Mouse (Mus musculus) heart, postnatal 14 days (tissue): ENCODE measurements around the gene Olfr149. TPM values are rescaled to one million over a fixed set of nuclear protein-coding genes. Genes with fewer than 3 reads are reported as not detected.
"Not testable (repeated sequence)": the region's sequence is repeated elsewhere in the genome, so short reads cannot be mapped to it uniquely, and the experiment has no call there.

Source experiments
- DNase-seq, 2 experiments: peaks; one replicate each; pipeline ENCODE4 v3.0.0; 2021 to 2022
- intact Hi-C: fragments of 180-260 bp; cut with DNase I; formaldehyde crosslinking; loops from one replicate; pipeline ENCODE4 v1.15.1; 2025
- long read RNA-seq, 2 experiments: library from polyadenylated mRNA; stranded (forward); transcript quantifications; one replicate each; pipeline ENCODE4 v2.0.0; 2021
- total RNA-seq, 2 experiments: library from RNA; stranded (reverse); gene quantifications; 2 replicates each; pipeline ENCODE4 v1.2.3; 2021

Olfr149 gene
- not detected for total RNA-seq
- long read RNA-seq, experiment 1: 0 reads
- long read RNA-seq, experiment 2: 0 reads

GRCm38 (mm10) chr9:39707017-39707416 lies at the start of gene Olfr149:
TSS of gene Olfr149 (minus strand) at chr9:39707117.
- intact Hi-C loops: no loop called here

DNA sequence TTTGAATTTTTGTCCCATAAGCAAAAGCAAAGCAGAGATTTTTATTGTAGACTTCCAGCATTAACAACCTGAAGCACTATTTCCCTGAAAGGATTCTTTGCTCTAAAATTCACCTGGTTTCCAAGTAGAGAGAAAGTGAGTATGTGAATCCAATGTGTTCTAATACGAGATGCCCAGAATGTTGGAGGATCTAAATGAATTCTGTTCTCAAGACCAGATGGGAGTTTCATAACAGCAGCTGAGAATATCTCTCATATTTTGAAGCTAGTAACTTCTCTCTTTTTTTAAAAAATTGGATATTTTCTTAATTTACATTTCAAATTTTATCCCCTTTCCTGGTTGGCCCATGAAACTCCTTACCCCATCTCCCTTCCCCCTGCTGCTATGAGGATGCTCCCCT lies 39.5 kb upstream of the Olfr149 start:
- DNase-seq: no peak
- intact Hi-C loops: no loop called here

More at GRCm38 (mm10) chr9:39707017-39707416, at the start of gene Olfr149:
- no peak for DNase-seq

DNA sequence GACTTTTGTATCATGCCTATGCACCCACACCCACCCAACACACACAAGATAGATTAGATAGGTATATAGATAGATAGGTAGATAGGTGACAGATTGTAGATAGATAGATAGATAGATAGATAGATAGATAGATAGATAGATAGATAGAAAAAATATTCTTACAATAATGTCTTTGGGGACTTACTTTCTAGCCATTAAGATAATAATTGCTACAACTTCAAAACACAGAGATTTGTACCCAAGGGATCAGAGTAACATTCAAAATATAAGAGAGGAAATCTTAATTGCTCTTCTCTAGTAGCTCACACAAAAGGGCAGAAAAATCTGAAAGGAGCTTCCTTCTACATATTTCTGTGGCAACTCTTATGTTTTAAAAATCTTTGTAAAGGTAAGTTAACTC lies 39.0 kb upstream of the Olfr149 start, which contains the start of gene Olfr967:
Gene Olfr967 (plus strand): TSS at position 301 of the 400 bp plus-strand sequence.
- intact Hi-C loops: no loop called here
- no peak for DNase-seq

- intact Hi-C loops: no loop called here
- DNase-seq: no peak
Observed at GRCm38 (mm10) chr9:39740741-39741140, 33.8 kb upstream of the Olfr149 start.

- intact Hi-C loops: no loop called here
- no peak for DNase-seq
Observed at GRCm38 (mm10) chr9:39730678-39731077, 23.8 kb upstream of the Olfr149 start, which contains the start of gene Olfr150. TSS of gene Olfr150 (plus strand) at chr9:39730978.

DNA sequence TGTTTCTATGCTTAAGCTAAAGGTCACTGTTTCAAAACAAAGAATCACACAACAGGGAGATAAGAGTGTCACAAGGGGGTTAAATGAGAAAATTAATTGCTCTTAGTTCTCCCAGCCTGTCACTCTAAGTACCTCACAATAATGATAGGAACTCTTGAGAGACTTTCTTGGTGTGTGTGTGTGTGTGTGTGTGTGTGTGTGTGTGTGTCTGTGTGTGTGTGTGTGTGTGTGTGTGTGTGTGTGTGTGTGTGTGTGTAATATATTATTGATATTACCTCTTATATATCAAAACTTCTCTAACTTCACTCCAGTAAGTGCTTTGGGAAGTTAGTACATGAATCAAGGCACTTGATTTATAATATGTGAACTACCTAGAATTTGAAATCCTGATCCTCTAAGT lies 4.1 kb upstream of the Olfr149 start, which contains the start of gene Olfr965:
Gene Olfr965 (plus strand): TSS at position 301 of the 400 bp plus-strand sequence.
- DNase-seq: no peak
- intact Hi-C loops: no loop called here

GRCm38 (mm10) chr9:39708958-39709357 lies 2.0 kb upstream of the Olfr149 start:
- intact Hi-C loops: no loop called here
- peak; percentile 25 to 48 for DNase-seq

DNA sequence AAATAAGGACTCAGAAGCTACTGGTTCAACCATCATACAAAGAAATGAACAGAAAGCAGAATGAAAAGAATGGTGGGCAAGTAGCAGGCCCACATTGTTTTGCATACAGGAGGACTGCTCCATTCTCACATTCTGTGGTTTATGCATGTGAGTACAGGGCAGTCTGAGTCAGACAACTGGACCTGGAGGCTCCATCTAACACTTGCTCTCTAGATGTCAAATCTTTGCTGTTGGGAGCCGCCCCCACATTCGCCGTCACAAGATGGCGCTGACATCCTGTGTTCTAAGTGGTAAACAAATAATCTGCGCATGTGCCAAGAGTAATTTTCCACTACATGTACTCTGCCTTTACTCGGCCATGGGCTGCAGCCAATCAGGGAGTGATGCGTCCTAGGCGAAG lies 5.8 kb downstream of the Olfr149 start:
- intact Hi-C loops, DNase-seq: not testable (repeated sequence)

DNA sequence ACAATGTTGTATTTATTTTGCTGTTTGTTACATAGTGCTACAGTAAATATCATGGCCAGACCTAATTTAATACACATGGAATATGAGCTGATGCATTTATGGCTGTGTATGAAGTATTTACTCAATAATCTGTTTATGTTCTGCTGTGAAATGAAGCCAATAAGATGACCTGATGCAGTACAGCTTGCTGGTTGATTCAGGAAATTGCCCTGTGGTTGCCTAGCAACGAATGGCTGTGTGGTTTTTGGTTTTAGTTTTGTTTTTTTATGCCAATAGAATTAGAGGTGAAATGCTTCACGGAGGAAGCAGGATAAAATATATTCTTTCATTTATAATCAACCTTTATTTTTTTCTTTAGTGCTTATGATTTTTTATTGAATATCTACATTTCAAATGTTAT lies 27.6 kb downstream of the Olfr149 start:
- intact Hi-C loops: no loop called here

GRCm38 (mm10) chr9:39678557-39678956 lies 28.4 kb downstream of the Olfr149 start:
- DNase-seq: no peak
- intact Hi-C loops: no loop called here

More for the DNA sequence above, 27.6 kb downstream of the Olfr149 start:
- DNase-seq: no peak

- no peak for DNase-seq
- intact Hi-C loops: no loop called here
Observed at GRCm38 (mm10) chr9:39674820-39675219, 32.1 kb downstream of the Olfr149 start.

GRCm38 (mm10) chr9:39669723-39670122 lies 37.2 kb downstream of the Olfr149 start:
- no peak for DNase-seq
- intact Hi-C loops: no loop called here

DNA sequence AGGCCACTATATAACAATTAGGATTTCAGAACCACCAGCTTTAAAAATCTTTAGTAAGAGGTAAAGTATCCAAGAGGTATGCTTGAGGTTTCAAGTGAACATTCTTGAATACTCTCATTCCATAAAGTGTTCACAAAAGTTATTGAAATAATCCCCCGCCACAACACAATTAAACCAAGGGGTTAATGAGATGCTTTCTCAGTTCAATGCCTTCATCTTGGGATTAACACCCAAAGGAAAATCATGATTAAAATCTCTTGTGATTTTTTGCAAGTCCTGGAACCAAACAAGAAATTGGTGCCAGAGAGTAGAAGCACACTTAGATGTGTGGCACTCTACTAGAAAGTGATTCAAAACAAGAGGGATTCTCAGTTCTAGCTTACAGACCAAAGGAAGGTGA lies 40.0 kb downstream of the Olfr149 start, which contains the start of gene Olfr963:
Gene Olfr963 (plus strand): TSS at position 301 of the 400 bp plus-strand sequence.
- intact Hi-C loops: no loop called here
- DNase-seq: no peak

DNA sequence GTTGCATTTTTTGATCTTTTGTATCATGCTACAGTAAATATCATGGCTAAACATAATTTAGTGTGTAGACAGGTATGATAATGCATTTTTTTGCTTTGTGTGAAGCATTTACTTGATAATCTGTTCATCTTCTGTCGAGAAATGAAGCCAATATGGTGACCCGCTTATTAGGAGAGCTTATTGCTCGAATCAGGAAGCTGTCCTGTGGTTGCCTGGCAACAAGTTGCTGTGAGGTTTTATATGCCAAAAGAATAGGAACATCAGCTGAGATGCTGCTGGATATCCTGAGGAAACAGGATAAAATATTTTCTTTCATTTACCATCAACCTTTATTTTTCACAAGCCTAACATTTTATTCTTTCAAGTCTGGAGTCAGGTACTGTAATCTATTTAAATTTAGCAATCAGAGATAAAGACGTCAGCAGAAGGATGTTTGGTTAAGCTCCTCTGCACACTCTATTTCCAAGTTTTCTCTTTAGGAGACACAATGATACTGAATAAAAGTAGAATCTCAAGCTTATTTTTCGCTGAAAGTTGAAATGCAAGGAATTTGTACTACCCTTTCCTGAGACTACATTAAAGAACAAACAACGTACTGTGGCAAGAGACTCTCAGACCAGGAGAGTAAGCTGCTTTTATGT lies 52.0 kb downstream of the Olfr149 start:
- intact Hi-C loops: no loop called here
- no peak for DNase-seq

Other genes starting within 250 kb of the Olfr149 start
- gene Olfr955, start 235.2 kb downstream of the Olfr149 start, total RNA-seq: not detected
- gene Olfr44, start 213.1 kb downstream of the Olfr149 start, total RNA-seq: not detected
- gene Olfr957, start 191.3 kb downstream of the Olfr149 start, total RNA-seq: not detected
- not detected for gene Olfr958, start 153.1 kb downstream of the Olfr149 start, total RNA-seq
- gene Olfr959, start 131.5 kb downstream of the Olfr149 start, total RNA-seq: not detected
- gene AW551984, start 102.7 kb downstream of the Olfr149 start, total RNA-seq: 1 to 10 TPM in 1 of 2 experiments, under 1 TPM in 1; 0.73 to 1.4 TPM
- gene Olfr148, start 96.5 kb downstream of the Olfr149 start, total RNA-seq: not detected
- gene Olfr960, start 85.7 kb downstream of the Olfr149 start, total RNA-seq: not detected
- gene Olfr961, start 62.0 kb downstream of the Olfr149 start, total RNA-seq: not detected
- gene Olfr963, start 39.9 kb downstream of the Olfr149 start, total RNA-seq: not detected
- gene Olfr965, start 4.2 kb upstream of the Olfr149 start, total RNA-seq: not detected
- gene Olfr150, start 23.9 kb upstream of the Olfr149 start, total RNA-seq: not detected
- gene Olfr967, start 39.1 kb upstream of the Olfr149 start, total RNA-seq: not detected
- not detected for gene Olfr968, start 76.1 kb upstream of the Olfr149 start, total RNA-seq
- gene Olfr969, start 83.8 kb upstream of the Olfr149 start, total RNA-seq: not detected
- not detected for gene Olfr970, start 101.7 kb upstream of the Olfr149 start, total RNA-seq
- not detected for gene Olfr971, start 129.8 kb upstream of the Olfr149 start, total RNA-seq
- not detected for gene Olfr972, start 159.3 kb upstream of the Olfr149 start, total RNA-seq
- gene Olfr229, start 200.2 kb upstream of the Olfr149 start, total RNA-seq: not detected
- not detected for gene Olfr974, start 230.4 kb upstream of the Olfr149 start, total RNA-seq
- gene Olfr975, start 244.9 kb upstream of the Olfr149 start, total RNA-seq: not detected